Mouse (Mus musculus): ENCODE data around the gene Icam4. TPM values are rescaled to one million over a fixed set of nuclear protein-coding genes. Genes with fewer than 3 reads are reported as not detected.

Gene Icam4
- under 1 TPM; 0.69 to 0.85 TPM for polyA plus RNA-seq (2017; shearing (Covaris generic))

GRCm38 (mm10) chr9:21029291-21030054 lies at the start of gene Icam4:
Gene Icam4 (plus strand): TSS chr9:21029373.

GRCm38 (mm10) chr9:21002627-21003551 lies 26.3 kb upstream of the Icam4 start, which contains the start of gene Mrpl4:
Gene Mrpl4 (plus strand): TSS chr9:21002738.

DNA sequence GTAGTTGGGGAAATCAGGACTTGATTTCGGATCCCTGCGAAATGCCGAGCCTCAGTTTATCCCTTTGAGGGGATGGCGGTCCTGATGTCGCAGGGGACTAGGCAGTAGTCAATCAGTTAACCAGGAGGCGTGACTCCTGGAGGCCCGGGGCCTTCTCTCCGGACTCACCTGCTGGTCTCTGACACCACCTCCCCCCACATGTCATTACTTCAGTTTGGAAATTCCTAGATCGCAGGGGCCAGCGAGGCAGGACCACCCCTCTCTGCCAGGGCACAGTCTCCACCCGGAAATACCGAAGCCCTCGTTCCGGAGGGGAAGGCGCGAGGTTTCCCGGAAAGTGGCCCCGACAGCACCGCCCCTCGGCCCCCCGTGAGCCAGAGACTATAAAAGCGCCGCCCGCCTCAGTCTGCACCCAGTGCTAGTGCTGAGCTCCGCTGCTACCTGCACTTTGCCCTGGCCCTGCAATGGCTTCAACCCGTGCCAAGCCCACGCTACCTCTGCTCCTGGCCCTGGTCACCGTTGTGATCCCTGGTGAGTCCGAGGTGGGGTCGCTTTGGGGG lies 13.5 kb upstream of the Icam4 start, which contains the start of gene Icam1:
Gene Icam1, plus strand, starts transcription at position 415 of the 560 bp plus-strand sequence.

DNA sequence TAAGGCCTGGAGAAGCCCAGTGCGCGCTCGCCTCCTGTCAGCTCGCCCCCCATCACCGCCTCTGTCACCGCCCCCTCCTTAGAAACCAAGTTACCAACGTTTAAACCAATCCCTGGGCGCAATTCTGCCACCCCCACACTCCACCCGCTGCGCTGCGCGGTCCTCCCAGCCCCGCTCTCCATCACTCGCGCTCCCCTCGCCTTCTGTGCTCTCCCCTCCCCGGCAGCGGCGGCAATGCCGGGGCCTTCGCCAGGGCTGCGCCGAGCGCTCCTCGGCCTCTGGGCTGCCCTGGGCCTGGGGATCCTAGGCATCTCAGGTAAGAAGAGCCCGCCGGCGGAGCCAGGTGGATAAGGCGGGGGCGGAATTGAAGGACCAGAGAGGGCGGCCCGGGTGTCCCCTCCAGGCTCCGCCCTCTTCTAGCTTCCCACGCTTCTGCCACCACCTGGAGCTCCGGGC lies 2.8 kb downstream of the Icam4 start, which contains the start of gene Icam5:
Gene Icam5, plus strand, starts transcription at position 178 of the 456 bp plus-strand sequence.

GRCm38 (mm10) chr9:21067006-21067684 lies 38.0 kb downstream of the Icam4 start, which contains the start of gene Zglp1:
Gene Zglp1 (minus strand): TSS chr9:21067093.

DNA sequence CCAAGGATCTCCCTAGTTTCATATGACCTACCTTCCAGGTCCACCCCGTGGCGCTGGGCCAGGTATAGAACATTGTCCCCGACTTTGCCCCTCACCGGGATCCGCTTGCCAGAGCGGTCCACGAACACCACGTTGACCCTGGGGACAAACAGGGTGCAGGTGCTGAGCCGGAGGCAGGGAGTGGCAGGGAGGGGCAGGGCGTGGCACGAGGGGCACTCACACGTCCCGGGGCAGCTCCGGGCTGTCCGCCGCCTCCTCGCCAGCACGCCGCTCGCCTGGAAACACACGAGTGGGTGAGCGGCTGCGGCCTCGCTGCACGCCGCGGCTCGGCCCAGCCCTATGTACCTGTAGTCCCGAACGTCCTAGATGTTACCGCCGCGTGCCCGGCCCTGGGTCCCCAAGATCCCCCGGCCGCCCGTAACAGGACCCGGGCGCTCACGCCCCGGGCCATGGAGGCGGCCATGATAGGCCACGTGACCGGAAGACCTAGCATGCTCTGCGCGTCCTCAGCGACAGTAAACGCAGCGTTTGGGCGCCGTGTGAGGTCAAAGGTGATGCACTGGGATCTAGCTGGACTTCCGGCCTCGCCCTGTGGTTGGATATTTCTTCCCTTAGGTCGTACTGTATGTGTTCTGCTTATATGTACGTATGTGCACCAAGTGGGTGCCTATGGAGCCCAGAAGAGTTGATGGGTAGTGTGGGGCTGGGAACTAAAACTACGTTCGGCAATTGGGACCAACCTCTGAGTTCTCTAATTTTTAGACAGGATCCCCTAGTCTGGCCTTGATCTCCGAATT lies 44.1 kb downstream of the Icam4 start, which contains the start of the genes Gm49373 and Fdx1l:
Gene Gm49373, minus strand, starts transcription at position 53 of the 797 bp plus-strand sequence.
Gene Fdx1l, minus strand, starts transcription at position 571 of the 797 bp plus-strand sequence.

Other genes starting within 250 kb of the Icam4 start
- gene Col5a3, start 214.3 kb upstream of the Icam4 start, polyA plus RNA-seq (2017; shearing (Covaris generic)) = under 1 TPM in 1 of 2 experiments, not detected in 1; 0.05 TPM
- gene Rdh8, start 210.9 kb upstream of the Icam4 start, polyA plus RNA-seq (2017; shearing (Covaris generic)) = not detected
- 10 to 100 TPM; 41.6 to 48.0 TPM for gene A230050P20Rik, start 160.7 kb upstream of the Icam4 start, polyA plus RNA-seq (2017; shearing (Covaris generic))
- 1 to 10 TPM; 1.7 to 3.3 TPM for gene Angptl6, start 149.6 kb upstream of the Icam4 start, polyA plus RNA-seq (2017; shearing (Covaris generic))
- 10 to 100 TPM; 51.5 to 79.7 TPM for gene Ppan, start 141.2 kb upstream of the Icam4 start, polyA plus RNA-seq (2017; shearing (Covaris generic))
- 100 to 1,000 TPM; 206 to 307 TPM for gene Eif3g, start 130.8 kb upstream of the Icam4 start, polyA plus RNA-seq (2017; shearing (Covaris generic))
- 10 to 100 TPM; 40.3 to 87.6 TPM for gene Dnmt1, start 69.5 kb upstream of the Icam4 start, polyA plus RNA-seq (2017; shearing (Covaris generic))
- 10 to 100 TPM in 1 of 2 experiments, 1 to 10 TPM in 1; 8.7 to 17.8 TPM for gene S1pr2, start 52.6 kb upstream of the Icam4 start, polyA plus RNA-seq (2017; shearing (Covaris generic))
- gene Mrpl4, start 26.6 kb upstream of the Icam4 start, polyA plus RNA-seq (2017; shearing (Covaris generic)) = 100 to 1,000 TPM; 128 to 147 TPM
- gene Icam1, start 13.4 kb upstream of the Icam4 start, polyA plus RNA-seq (2017; shearing (Covaris generic)) = 100 to 1,000 TPM in 1 of 2 experiments, 10 to 100 TPM in 1; 79.0 to 136 TPM
- 1 to 10 TPM; 1.3 to 2.1 TPM for gene Icam5, start 2.7 kb downstream of the Icam4 start, polyA plus RNA-seq (2017; shearing (Covaris generic))
- gene Zglp1, start 37.7 kb downstream of the Icam4 start, polyA plus RNA-seq (2017; shearing (Covaris generic)) = under 1 TPM in 1 of 2 experiments, not detected in 1; 0.47 TPM
- gene Gm49373, start 43.7 kb downstream of the Icam4 start, polyA plus RNA-seq (2017; shearing (Covaris generic)) = under 1 TPM; 0.21 to 0.48 TPM
- 10 to 100 TPM; 22.0 to 35.0 TPM for gene Fdx1l, start 44.2 kb downstream of the Icam4 start, polyA plus RNA-seq (2017; shearing (Covaris generic))
- gene Gm38431, start 62.6 kb downstream of the Icam4 start, polyA plus RNA-seq (2017; shearing (Covaris generic)) = 1 to 10 TPM in 1 of 2 experiments, under 1 TPM in 1; 0.77 to 2.0 TPM
- gene Raver1, start 62.6 kb downstream of the Icam4 start, polyA plus RNA-seq (2017; shearing (Covaris generic)) = 10 to 100 TPM; 53.8 to 73.2 TPM
- gene Tyk2, start 101.9 kb downstream of the Icam4 start, polyA plus RNA-seq (2017; shearing (Covaris generic)) = 10 to 100 TPM; 38.3 to 73.3 TPM
- gene Cdc37, start 120.6 kb downstream of the Icam4 start, polyA plus RNA-seq (2017; shearing (Covaris generic)) = 100 to 1,000 TPM; 257 to 310 TPM
- gene Pde4a, start 136.3 kb downstream of the Icam4 start, polyA plus RNA-seq (2017; shearing (Covaris generic)) = 1 to 10 TPM in 1 of 2 experiments, under 1 TPM in 1; 0.45 to 3.7 TPM
- 10 to 100 TPM; 51.6 to 55.5 TPM for gene Keap1, start 210.0 kb downstream of the Icam4 start, polyA plus RNA-seq (2017; shearing (Covaris generic))
- gene S1pr5, start 219.1 kb downstream of the Icam4 start, polyA plus RNA-seq (2017; shearing (Covaris generic)) = under 1 TPM in 1 of 2 experiments, not detected in 1; 0.06 TPM
- 10 to 100 TPM; 52.8 to 60.8 TPM for gene Atg4d, start 235.9 kb downstream of the Icam4 start, polyA plus RNA-seq (2017; shearing (Covaris generic))

Data from activated CD4-positive, CD25-positive, alpha-beta regulatory T cell (primary cell).